Mouse (Mus musculus): ENCODE results near the gene Sstr2.

Sstr2 gene

DNA sequence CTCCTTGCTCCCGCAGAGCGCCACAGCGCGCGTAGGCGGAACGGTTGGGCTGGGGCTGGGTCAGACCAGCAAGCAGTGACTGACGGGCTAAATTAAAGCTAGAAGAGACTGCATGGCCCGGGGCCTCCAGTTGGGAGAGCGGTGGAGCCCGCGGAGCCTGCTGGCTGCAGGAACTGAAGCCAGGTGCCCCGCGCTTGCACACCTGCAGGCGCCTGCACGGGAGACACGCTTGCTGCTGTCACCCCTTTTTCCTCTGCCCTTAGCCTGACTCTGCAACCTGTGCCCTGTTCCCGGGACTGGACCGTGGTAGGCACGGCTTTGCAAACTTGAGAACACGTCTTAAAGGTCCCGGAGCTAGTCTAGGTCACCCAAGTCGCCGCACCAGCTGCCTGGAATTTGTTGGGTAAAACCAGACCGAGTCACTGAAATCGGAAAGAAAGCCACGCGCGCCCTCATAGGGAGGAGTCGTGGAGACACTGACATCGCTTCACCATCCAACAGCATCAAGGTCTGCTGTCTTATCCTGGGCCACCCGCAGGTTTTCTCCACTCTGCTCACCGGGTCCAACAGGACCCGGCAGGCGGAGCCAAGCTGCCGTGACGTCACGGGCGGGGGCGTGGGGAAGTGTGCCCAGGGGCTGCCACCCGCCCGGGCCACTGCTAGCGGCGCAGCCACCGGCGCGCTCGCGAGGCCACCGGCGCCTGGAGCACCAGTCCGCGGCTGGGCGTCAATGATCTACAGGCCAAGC lies at the start of gene Sstr2:
Sstr2 (plus strand) TSS at position 671 of the 748 bp plus-strand sequence.
- DNase-seq (ENCODE audit: low read depth, low spot score), result peak; percentile 69

DNA sequence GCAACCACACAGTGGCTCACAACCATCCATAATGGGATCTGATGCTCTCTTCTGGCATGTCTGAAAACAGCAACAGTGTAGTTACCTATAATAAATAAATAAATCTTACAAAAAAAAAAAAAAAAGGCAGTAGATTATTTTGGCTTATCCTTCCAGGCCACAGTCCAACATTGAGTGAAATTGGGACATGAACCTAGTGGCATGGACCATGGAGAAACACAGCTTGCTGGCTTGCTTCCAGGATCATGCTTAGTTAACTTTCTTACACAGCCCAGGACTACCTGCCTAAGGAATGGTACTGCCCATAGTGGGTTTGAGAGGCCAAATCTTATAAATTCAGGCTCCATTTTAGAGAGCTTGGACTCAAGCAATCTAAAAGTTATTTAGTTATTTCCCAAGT lies 47.5 kb upstream of the Sstr2 start:
- DNase-seq (ENCODE audit: low read depth, low spot score), result no peak

DNA sequence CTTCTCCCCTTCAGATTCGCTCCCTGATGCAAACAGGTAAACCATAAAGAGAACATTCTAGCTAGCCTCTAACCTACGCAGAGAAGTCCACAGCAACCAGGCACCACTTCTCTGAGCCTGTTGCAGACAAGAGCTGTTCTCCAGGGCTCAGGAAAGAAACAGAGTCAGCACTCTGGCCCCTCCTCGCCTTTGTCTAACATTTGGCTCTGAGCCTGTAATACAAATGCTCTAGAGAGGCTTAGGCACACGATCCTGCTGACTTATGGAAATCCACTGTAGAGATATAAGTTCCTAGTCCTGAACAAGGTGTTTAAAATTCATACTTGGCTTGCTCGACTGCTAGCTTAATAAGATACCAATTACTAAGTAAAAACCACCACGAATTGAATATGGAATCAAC lies 46.5 kb upstream of the Sstr2 start:
- no peak for DNase-seq (ENCODE audit: low read depth, low spot score)

DNA sequence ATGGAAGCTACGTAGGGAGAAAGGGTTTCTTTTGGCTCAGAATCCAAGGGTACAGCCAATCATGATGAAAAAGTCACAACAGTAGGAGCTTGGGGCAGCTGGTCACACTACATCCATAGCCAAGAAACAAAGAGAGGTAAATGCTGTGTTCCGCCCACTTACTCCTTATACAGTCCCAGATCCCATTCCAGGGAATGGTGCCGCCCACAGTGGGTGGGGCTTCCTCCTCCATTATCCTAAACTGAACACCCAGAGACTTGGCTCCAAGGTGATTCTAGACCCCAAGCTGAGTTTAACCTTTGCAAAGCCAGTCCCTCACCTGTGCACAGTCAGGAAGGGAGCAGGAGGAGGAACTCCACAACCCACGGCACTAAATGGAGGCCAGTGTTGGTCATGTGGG lies 41.9 kb upstream of the Sstr2 start:
- DNase-seq (ENCODE audit: low read depth, low spot score), result no peak

DNA sequence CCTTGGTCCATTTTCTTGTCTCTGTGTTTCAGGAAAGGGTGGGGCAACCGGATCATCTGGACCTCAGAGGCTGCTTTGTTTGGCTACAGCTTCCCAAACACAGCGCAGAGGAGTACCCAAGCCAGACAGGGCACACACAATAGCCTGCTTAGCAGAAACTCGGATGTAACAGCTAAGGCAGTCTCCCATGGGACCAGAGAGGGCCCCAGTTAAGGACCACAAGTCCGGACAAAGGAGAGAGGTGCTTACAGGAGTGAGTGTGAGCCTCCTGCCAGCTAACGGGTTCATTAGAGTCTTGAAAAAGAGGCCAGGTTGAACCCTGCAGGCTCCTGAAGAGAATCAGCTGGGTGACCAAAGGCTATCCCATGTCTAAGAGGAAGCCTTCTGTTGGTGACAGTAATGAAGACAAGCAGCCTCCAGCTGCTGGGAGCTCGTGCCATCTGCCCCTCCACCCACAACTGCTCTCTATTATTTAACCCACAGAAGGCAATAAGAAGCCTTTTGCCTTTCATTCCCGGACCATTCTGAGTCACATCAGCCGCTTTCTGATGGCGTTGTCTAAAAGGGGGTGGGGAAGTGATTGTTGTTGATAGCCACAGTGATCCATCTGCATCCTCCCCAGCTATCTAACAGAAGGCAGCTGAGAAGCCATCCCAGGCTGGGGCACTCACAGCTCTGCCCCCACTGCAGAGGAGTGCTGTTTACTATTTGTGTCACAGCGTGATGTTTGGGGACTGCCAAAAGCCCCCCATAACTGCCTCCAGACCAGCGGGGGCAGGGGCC lies 35.1 kb upstream of the Sstr2 start:
- peak; percentile 66 for DNase-seq (ENCODE audit: low read depth, low spot score)

DNA sequence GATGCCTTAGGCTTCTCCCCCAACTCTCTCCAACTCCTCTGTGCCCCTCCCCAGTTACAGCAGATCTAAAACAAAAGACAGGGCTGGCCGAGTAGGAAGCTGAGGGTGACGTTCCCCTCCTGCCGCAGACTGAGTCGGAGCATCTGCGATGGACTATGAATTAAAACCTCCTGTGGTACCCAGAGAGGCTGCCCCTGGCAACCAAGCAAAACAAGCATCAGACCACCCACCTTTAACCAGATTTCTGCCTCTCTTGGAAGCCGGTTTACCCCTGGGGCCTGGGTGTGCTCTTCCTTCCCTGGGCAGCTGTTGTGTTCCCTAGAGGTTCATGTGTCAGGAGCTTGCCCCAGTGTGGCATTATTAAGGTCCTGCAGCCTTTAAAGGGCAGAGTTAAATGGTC lies 32.7 kb upstream of the Sstr2 start:
- DNase-seq (ENCODE audit: low read depth, low spot score), result peak; percentile 44

DNA sequence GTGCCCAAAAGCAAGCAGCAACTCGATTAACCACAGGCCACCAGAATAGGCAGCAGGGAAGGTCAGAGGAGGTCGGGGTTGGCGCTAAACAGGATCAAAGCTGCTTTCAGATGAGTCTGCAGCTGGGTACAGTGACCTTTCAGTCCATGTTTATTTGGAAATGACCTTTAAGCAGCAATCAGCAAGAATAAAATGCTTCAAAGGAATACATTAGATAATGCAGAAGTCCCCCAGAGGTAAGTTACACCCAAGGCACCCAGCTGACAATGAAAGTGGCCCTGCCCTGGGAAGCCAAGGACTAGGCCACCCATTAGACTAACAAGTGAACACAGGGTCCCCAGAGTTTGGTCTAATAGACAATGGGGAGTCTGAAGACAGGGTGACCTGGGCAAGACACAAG lies 30.2 kb upstream of the Sstr2 start:
- no peak for DNase-seq (ENCODE audit: low read depth, low spot score)

DNA sequence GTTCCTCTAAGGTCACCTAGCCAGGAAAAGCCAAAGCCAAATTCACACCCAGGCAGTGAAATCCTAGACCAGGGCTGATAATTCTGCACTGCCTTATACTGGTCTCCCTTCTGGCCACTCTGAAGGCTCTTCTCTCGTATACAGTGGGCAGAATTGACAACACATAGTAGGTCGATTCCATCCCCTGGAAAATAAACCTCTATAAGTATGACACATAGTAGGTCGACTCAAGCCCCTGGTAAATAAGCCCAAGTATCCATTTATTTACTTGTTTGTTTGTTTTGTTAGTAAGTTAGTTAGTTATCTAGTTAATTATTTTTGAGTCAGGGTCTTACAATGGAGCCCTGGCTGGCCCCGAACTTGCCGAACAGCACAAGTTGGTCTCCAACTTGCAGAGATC lies 24.0 kb upstream of the Sstr2 start:
- DNase-seq (ENCODE audit: low read depth, low spot score), result no peak

DNA sequence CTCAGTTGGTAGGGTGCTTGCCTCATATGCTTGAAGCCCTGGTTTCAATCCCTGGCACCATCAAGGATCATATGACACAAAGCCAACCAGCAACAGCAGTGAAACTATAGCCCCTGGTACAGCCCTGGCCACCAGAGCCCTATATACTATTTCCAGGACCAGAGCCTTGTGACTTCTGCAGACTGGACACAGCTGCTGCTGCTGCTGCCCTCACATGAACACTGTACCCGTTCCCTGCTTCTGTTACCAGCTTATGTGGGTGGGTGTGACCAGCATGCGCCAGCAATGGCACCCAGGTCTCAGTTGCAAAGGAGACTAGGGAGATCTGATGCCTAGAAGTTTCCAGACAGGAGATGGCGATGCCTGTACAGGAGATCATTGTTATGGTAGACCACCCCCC lies 21.5 kb upstream of the Sstr2 start:
- DNase-seq (ENCODE audit: low read depth, low spot score), result no peak

DNA sequence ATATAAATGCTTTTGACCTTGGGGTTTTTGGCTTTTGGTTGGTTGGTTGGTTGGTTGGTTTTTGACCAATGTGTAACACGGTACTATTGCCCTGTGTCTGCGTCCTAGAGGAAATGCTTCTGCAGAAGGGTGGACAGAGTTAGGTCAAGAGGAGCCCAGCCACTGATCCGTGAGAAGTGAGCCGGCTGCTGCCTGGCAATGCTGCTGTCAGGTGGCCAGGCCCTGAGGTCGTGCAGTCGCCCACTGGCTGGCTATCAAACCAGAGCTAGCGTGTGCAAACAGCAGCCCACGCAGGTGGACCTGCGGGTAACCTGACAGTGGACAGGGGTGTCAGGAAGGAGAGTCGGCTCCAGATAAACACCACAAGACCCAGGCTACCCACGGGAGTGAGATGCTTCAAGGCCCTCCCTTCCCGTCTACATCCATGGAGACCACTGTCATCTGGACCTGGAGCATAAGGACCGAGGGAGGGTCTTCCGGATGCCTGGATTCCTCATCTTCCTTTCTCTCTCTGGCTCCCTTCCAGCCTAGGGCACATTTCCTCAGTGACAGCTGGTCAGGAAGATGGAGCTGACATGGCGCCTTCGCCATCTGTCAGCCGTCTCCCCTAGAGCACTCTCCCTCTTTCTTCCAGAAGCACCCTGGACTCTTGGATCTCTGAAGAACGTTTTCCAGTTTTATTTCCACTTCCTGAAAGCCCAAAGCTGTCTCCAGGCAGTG lies 18.5 kb upstream of the Sstr2 start:
- no peak for DNase-seq (ENCODE audit: low read depth, low spot score)

DNA sequence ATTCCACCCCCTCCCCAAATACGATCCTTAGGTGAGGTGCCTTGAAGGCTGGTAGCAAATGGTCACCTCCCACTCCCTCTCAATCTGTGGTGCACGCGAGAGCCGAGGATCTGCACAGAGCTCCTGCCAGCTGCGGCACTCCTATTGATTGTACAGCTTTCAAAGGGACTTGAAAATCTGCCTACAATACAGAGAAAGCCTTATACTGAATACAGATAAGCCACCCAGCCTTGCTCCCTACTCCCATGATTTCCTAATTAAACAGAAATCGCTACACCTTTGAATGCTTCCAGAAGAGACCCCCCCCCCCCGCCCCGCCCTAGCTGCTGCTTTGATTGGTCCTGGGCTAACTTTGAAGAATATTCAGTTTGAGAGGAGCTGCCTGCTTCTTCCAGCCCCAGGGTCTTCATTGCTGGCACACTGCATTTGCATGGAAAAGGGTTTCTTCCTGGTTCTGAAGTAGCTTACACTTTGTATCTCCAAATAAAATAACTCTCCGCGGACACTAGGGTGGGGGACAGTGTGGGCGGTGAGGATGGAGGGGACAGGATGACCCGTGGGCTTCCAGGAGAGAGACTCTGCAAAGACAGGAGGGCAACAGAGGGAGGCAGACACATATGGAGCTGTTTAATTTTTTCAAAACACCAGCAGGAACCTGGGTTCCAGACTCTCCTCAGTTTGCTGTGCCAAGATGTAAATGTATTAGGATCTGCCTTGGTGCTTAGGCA lies 17.4 kb upstream of the Sstr2 start:
- DNase-seq (ENCODE audit: low read depth, low spot score), result no peak

DNA sequence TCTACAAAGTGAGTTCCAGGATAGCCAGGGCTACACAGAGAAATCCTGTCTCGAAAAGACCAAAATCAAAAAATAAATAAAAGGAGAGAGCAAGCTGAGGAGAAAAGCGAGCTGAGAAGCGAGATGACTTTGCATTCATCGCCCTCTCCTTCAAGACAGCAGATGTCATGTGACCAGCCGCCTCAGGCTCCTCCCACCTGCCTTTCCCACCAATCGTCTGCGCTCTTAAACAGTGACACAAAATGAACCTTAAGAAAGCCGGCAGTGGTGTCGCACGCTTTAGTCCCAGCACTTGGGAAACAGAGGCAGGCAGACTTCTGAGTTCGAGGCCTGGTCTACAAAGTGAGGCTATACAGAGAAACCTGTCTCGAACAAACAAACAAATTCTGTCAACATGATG lies 11.6 kb upstream of the Sstr2 start:
- no peak for DNase-seq (ENCODE audit: low read depth, low spot score)

DNA sequence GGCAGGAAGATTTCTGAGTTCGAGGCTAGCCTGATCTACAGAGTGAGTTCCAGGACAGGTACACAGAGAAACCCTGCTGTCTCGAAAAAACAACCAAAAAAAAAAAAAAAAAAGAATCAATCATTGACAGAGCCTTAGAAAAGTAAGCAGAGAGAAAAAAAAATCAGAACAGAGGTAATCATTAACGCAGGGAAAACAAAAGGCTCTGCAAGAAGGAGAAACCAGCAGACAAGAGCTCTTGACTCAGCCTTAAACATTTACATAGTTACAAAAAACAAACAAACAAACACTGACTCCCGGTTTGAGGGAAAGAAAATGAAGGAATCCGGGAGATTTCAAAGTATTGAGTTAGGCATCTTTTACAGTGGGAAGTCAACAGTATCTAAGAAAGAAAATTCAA lies 9.6 kb upstream of the Sstr2 start:
- DNase-seq (ENCODE audit: low read depth, low spot score), result no peak

DNA sequence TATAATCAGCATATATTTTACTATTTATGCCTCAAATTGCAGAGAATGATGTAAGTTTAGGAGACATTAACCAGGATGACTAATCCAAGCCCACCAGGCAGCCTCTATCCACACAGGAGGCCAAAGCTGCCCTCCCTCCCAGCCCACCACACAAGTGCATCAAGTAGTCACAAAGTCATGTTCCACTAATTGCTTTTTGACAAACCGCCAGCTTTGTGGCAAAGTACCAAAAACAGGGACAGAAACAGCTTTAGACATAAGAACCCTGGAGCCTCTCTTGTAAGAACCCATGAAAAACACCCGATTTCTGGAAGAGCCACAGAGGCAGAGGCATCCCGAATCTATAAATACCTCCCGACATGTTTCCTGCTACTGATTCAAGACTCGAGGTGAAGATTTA lies 8.9 kb upstream of the Sstr2 start:
- DNase-seq (ENCODE audit: low read depth, low spot score), result no peak

DNA sequence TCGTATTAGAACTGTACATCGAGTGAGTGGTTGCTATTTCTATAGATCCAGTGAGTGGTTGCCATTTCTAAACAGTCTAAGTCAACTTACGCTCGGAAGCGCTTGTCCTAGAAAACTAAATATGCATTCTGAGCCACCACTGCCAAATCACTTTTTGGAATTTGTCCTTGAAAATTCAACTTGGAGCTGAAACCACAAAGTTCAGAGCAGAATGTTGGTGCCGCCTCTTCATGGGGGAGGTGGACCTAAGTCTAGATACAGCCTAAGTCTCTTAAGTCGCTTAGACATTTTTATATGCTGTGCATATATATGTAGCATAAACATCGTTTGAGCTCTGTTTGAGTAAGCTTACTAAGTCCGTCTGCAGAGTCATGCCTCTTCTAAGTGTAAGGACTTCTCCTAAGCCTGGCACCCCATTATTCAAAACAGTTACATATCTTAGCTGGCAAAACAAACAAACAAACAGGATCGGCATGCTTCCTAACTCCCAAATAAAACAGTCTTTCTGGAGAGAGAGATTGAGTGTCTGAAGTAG lies 8.0 kb upstream of the Sstr2 start:
- no peak for DNase-seq (ENCODE audit: low read depth, low spot score)

DNA sequence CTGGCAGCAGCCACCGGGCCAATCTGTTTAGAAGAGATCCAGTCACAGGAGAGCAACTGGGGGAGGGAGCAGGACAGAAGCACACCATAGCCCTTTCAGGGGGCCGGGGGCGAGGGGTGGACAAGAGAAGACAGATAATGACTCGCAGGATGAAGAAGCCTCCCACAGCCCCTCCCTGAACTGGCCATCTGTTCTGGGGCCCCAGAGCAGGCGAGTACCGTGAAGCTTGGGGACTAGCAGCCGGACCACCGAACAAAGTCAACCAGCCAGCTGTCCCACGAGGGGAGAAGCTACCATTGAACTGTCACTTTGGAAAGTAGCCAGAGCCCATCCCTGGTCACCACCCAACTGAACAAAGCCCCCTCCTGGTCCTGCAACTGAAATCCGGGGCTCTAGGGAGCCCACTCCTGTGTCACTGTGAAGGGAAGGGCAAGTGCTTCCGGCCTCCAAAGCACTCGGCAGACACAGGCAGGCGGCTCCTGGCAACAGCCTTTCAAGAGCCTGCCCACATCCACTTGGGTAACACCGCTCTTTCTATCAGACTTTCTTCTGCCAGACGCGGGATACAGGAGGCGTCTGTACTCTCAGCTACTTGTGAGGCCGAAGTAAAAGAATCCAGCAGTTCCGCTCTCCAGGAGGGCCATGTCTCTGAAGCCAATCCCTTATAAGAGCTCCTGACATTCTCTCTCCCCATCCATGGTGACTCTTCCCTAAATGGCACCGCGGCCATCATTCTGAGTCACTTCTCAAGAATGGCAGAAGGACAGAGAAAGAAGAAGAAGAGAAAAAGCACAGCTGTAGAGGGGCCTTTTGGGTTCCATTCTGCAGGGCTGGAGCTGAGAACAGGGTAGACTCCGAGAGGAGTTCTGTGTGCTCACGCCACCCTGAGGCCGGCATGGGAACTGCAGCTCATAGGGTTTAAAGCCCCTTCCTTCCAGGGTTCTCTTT lies 7.2 kb upstream of the Sstr2 start:
- DNase-seq (ENCODE audit: low read depth, low spot score), result peak; percentile 77

DNA sequence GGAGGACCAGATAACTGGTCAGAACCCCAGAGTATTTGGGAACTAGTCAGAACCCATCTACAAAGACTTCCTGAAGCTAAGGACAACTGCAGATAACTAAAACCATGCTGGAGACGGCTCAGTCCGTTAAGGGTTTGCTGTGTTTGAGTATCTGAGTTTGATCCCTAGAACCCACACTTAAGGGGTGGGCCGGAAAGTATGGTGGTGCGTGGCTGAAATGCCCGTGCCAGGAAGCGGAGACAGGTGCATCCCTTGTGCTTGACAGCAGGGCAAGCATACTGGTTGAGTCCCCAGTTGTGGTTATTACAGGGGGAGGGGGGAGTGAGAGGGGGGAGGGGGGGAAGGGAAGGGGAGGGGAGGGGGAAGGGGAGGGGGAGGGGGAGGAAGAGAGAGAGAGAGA lies 4.7 kb upstream of the Sstr2 start:
- no peak for DNase-seq (ENCODE audit: low read depth, low spot score)

DNA sequence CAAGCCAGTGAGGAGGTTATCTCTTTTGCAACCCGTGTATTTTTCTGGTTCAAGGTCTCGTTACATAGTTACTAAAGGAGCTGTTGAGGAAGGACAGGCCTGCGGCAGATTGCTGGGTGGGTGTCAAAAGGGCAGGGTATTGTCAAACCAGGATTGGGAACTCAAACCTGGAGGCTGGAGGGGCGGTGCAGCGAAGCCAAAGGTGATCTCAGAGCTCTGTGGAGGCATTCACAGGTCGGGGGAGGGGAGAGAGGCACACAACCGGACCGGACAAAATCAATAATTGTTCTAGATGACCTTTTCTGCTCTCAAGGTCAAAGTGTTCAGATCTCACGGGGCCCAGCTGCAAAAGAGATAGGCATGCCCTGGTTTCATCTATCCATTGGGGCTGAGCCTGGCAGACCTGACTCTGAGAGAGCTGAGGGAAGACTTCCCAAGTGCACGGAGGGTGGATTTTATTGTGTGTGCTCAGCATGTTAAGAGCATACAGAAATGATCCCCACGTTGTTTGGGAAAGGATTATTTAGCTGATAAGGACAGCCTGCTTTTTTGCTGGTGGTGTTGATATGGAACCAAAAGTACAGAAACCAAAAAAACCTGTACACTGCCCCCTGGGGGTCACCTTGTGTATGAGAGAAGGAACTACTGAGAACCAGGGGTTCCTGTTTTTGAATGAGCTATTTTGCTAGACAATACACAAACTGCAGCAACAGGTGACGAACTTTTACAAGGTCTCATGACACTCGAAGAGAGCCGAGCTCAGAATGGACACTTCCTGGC lies 1.8 kb upstream of the Sstr2 start:
- DNase-seq (ENCODE audit: low read depth, low spot score), result peak; percentile 72

DNA sequence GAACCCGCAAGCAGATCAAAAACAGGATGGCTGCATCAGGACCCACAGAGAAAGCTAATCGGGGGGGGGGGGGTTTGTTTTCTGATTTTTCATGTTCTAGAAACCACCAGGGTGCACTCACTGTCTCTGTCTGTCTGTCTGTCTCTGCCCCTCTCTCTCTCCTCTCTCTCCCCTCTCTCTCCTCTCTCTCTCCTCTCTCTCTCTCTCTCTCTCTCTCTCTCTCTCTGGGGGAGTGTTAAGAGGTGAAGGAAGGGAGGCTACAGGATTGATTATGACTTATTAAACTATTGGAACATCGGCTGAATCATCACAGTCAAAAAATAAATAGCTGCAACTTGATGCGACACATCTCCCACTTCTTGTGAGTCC lies 855 bp upstream of the Sstr2 start:
- no peak for DNase-seq (ENCODE audit: low read depth, low spot score)
